Mouse (Mus musculus) thymus, postnatal 0 days (tissue): Measurements from ENCODE around the gene Olfr732. TPM values are rescaled to one million over a fixed set of nuclear protein-coding genes. Genes with fewer than 3 reads are reported as not detected.

Experiments used
- DNase-seq: peaks from one replicate; pipeline ENCODE4 v3.0.0-alpha.2; 2015; ENCODE audit warnings: low spot score
- polyA plus RNA-seq: library from polyadenylated mRNA; unstranded; fragments of >200 nt; fragmentation: Nextera tagmentation; extraction: Ambion mirVana; gene quantifications from 2 replicates; pipeline ENCODE4 v1.2.1, GENCODE M21; 2015

Gene Olfr732
- polyA plus RNA-seq: not detected in 2 replicates

DNA sequence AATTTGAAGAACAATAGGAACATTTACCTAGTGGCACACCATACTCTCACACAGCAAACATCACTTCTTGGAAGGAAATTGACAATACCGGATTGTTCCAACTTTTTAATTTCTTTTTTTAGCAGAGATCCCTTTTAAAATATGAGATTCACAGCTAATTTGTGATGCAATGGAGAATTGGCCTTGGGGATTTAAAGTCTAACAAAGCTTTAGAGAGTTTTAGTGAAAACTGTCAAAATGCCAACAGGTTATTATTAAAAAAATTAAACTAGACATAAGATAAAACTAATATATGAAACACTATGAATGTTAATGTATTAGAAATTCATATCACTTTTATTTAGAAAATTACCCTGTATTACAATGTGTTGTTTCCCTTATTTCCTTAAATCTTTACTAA, at the start of gene Olfr732:
TSS of gene Olfr732 (minus strand) at position 101 of the 400 bp plus-strand sequence.
- no peak for DNase-seq

DNA sequence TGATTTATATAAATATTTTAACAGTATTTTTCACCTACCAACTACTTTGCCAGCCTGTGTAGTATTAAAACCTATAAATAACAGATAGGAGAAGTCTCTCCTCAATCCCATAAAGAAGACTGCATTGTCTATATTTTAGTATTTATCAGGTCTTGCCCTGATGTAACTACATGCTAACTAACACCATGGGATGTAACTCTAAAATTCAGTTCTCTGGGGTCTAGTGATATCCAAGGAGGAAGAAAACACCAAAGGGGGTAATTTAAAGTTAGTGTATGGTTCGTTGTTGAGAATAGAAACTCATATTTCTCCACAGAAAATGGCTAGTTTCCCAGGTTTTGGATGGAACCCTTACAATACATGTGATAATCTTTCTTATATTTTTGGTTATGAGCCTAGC, 42.7 kb upstream of the Olfr732 start, which contains the start of gene Olfr734:
TSS of gene Olfr734 (minus strand) at position 101 of the 400 bp plus-strand sequence.
- no peak for DNase-seq

DNA sequence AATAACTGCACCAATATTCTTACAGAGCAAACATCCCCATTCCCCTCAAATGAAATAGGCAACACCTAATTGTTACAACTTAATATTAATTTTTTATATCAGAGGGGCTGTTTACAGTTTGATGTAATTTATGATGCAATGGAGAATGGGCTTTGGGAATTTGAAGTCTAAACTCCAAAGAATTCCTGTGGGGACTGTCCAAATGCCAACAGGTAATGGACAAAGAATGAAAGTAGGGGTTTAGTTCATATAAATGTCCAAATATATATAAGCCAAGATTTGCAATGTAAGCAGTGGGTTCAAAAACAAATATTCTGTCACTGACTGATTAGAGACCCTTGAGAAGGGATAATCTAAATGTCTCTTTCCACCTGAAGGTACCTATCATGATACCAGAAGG, 17.4 kb upstream of the Olfr732 start, which contains the start of gene Olfr733:
TSS of gene Olfr733 (minus strand) at position 101 of the 400 bp plus-strand sequence.
- no peak for DNase-seq

DNA sequence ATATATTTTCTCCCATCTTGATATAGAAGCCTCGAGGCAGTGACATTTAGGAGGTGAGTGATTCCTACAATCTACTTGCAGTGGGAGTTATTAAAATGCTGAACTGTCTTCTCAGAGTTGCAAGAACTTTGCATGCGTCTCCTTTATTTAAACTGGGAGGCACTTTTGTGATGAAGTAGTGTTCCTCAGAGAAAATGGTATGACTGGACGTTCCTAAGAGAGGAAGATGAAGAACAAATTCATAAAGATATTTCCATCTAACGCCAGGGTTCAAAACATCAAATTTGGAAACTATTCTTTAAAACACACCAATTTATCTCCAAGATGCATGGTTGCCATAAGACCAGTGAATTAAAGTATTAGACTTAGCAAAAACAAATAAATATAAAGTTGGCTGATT, 42.2 kb downstream of the Olfr732 start, which contains the start of gene Olfr731:
TSS of gene Olfr731 (minus strand) at position 101 of the 400 bp plus-strand sequence.
- DNase-seq: no peak

Other genes with a start within 250 kb of the Olfr732 start
- not detected in 2 replicates for gene Olfr725, start 243.8 kb downstream of the Olfr732 start, polyA plus RNA-seq
- gene Olfr726, start 193.3 kb downstream of the Olfr732 start, polyA plus RNA-seq: not detected in 2 replicates
- gene Olfr727, start 161.0 kb downstream of the Olfr732 start, polyA plus RNA-seq: not detected in 2 replicates
- gene Olfr728, start 141.5 kb downstream of the Olfr732 start, polyA plus RNA-seq: not detected in 2 replicates
- gene Olfr729, start 131.3 kb downstream of the Olfr732 start, polyA plus RNA-seq: not detected in 2 replicates
- not detected in 2 replicates for gene Olfr730, start 96.0 kb downstream of the Olfr732 start, polyA plus RNA-seq
- not detected in 2 replicates for gene Olfr731, start 42.3 kb downstream of the Olfr732 start, polyA plus RNA-seq
- not detected in 2 replicates for gene Olfr733, start 17.3 kb upstream of the Olfr732 start, polyA plus RNA-seq
- not detected in 2 replicates for gene Olfr734, start 42.6 kb upstream of the Olfr732 start, polyA plus RNA-seq
- 0.04 TPM in 1 of 2 replicates, not detected in the other for gene Olfr735, start 64.7 kb upstream of the Olfr732 start, polyA plus RNA-seq
- 0.17 and 0.28 TPM in 2 replicates for gene Tlr11, start 73.7 kb upstream of the Olfr732 start, polyA plus RNA-seq
- gene Olfr736, start 97.0 kb upstream of the Olfr732 start, polyA plus RNA-seq: not detected in 2 replicates
- gene Olfr738, start 123.4 kb upstream of the Olfr732 start, polyA plus RNA-seq: not detected in 2 replicates
- not detected in 2 replicates for gene Olfr739, start 134.4 kb upstream of the Olfr732 start, polyA plus RNA-seq
- not detected in 2 replicates for gene Olfr740, start 161.3 kb upstream of the Olfr732 start, polyA plus RNA-seq
- gene Olfr741, start 188.5 kb upstream of the Olfr732 start, polyA plus RNA-seq: not detected in 2 replicates
- gene Olfr742, start 219.4 kb upstream of the Olfr732 start, polyA plus RNA-seq: not detected in 2 replicates
- not detected in 2 replicates for gene Olfr743, start 237.6 kb upstream of the Olfr732 start, polyA plus RNA-seq